ENCODE assay signal across 8 mouse cellular contexts in genomic region chr11:72342549-72343237, GRCm38 (mm10). TPM values are rescaled to one million over a fixed set of nuclear protein-coding genes. Genes with fewer than 3 reads are reported as not detected.
DNase-seq lines count a peak whose midpoint lies in the region; ATAC-seq and TF ChIP-seq lines count a peak whose summit lies in the region.

No protein-coding gene starts in this region.

- H3K9ac ChIP-seq in embryonic facial prominence, embryonic 13.5 days, result no peak overlapping the region
- no peak overlapping the region for H3K9ac ChIP-seq in heart, adult 2 months (ENCODE audit: low read depth, low read length)
- H3K9ac ChIP-seq in limb, embryonic 12.5 days (replicated peaks), result no peak overlapping the region
- no peak overlapping the region for H3K9ac ChIP-seq in midbrain, embryonic 13.5 days (replicated peaks)

- no peak; the same call in 1 of the 2 replicates for ATAC-seq in embryonic facial prominence, embryonic 13.5 days (ENCODE audit: insufficient number of reproducible peaks, insufficient read depth, low FRiP score, low TSS enrichment, low read depth)
- ATAC-seq in limb, embryonic 12.5 days (ENCODE audit: insufficient number of reproducible peaks, insufficient read depth, low FRiP score, low TSS enrichment, low read depth), result peak; percentile 85
- peak; percentile 88 for ATAC-seq in midbrain, embryonic 13.5 days

- H3K4me2 ChIP-seq in embryonic facial prominence, embryonic 13.5 days, result peak overlapping the region; percentile 36
- H3K4me2 ChIP-seq in limb, embryonic 12.5 days, result 0 out of 2 replicates have a peak overlapping the region, but pooled peaks have one; percentile 4
- peak overlapping the region; percentile 26; the same call in 1 of the 2 replicates for H3K4me2 ChIP-seq in midbrain, embryonic 13.5 days (replicated peaks)

- H3K9me3 ChIP-seq in embryonic facial prominence, embryonic 13.5 days, result no peaks in the 10 kb centered on the region
- no peaks in the 10 kb centered on the region for H3K9me3 ChIP-seq in limb, embryonic 12.5 days
- H3K9me3 ChIP-seq in midbrain, embryonic 13.5 days, result 0 out of 2 replicates have a peak, but pooled peaks cover 4% of the 10 kb centered on the region

- H3K27ac ChIP-seq in embryonic facial prominence, embryonic 13.5 days, result no peak overlapping the region
- no peak overlapping the region for H3K27ac ChIP-seq in heart, adult 2 months
- no peak overlapping the region for H3K27ac ChIP-seq in kidney, adult 2 months (ENCODE audit: insufficient read depth, low read depth, low read length)
- H3K27ac ChIP-seq in limb, embryonic 12.5 days, result no peak overlapping the region
- H3K27ac ChIP-seq in midbrain, embryonic 13.5 days, result no peak overlapping the region

- 7% methylated on average over 7 of the region's 7 CpGs for WGBS in embryonic facial prominence, embryonic 13.5 days
- 10% methylated on average over 7 of the region's 7 CpGs for WGBS in heart, adult 2 months
- 10% methylated on average over 7 of the region's 7 CpGs for WGBS in kidney, adult 2 months
- WGBS in limb, embryonic 12.5 days, result 10% methylated on average over 7 of the region's 7 CpGs
- 14% methylated on average over 7 of the region's 7 CpGs for WGBS in midbrain, embryonic 13.5 days

- H3K27me3 ChIP-seq in embryonic facial prominence, embryonic 13.5 days, result no peaks in the 10 kb centered on the region
- no peaks in the 10 kb centered on the region for H3K27me3 ChIP-seq in heart, adult 2 months (ENCODE audit: control insufficient read depth, insufficient read depth, low read length)
- H3K27me3 ChIP-seq in kidney, adult 2 months (replicated peaks; ENCODE audit: control insufficient read depth, insufficient read depth, low read length), result no peaks in the 10 kb centered on the region
- no peaks in the 10 kb centered on the region; the same call in 1 of the 2 replicates for H3K27me3 ChIP-seq in limb, embryonic 12.5 days
- no peaks in the 10 kb centered on the region for H3K27me3 ChIP-seq in midbrain, embryonic 13.5 days

- TF ChIP-seq POLR2A in heart, adult 2 months (IDR thresholded peaks at IDR 0.05; ENCODE audit: insufficient read depth, low read depth, low read length), result no peak
- no peak for TF ChIP-seq POLR2A in kidney, adult 2 months (IDR thresholded peaks at IDR 0.05; ENCODE audit: low read depth, low read length)

- H3K36me3 ChIP-seq in embryonic facial prominence, embryonic 13.5 days, result no peaks in the 10 kb centered on the region
- no peaks in the 10 kb centered on the region for H3K36me3 ChIP-seq in heart, adult 2 months (ENCODE audit: control insufficient read depth, insufficient read depth, low read length)
- H3K36me3 ChIP-seq in kidney, adult 2 months (ENCODE audit: control insufficient read depth, insufficient read depth, low read length), result no peaks in the 10 kb centered on the region
- H3K36me3 ChIP-seq in limb, embryonic 12.5 days, result no peaks in the 10 kb centered on the region
- H3K36me3 ChIP-seq in midbrain, embryonic 13.5 days, result no peaks in the 10 kb centered on the region

- TF ChIP-seq CTCF in heart, adult 2 months (IDR thresholded peaks at IDR 0.05), result peak; percentile 89
- peak; percentile 90 for TF ChIP-seq CTCF in kidney, adult 2 months (conservative IDR thresholded peaks at IDR 0.05; ENCODE audit: insufficient read depth, insufficient read length, low read depth, low read length)

- H3K79me2 ChIP-seq in heart, adult 2 months (replicated peaks; ENCODE audit: control insufficient read depth, insufficient read depth, low read length), result no peaks in the 10 kb centered on the region

- peak; percentile 72 for DNase-seq in 416B (ENCODE audit: low read depth)
- peak; percentile 49 for DNase-seq in adrenal gland, postnatal 25 days
- DNase-seq in heart, adult 2 months, result peak; percentile 58 to 60
- DNase-seq in kidney, adult 2 months, result peak; percentile 81
- DNase-seq in skeletal muscle tissue, adult 2 months (ENCODE audit: low read depth, low spot score), result peak; percentile 64

- intact Hi-C loops in heart, adult 2 months (cut with DNase I), result loop anchor here (1.0 to 2.0 kb wide), 2 partner anchors 86 to 222 kb away; no protein-coding TSS in a partner anchor

- TF ChIP-seq EP300 in heart, adult 2 months (IDR thresholded peaks at IDR 0.05; ENCODE audit: insufficient read depth, low read depth, low read length), result peak; percentile 66; the same call in 1 of the 2 replicates

- peaks cover 14% of the 10 kb centered on the region for H3K4me1 ChIP-seq in embryonic facial prominence, embryonic 13.5 days
- peaks cover 1% of the 10 kb centered on the region; the same call in 1 of the 2 replicates for H3K4me1 ChIP-seq in heart, adult 2 months (ENCODE audit: control insufficient read depth, insufficient read depth, low read length)
- no peaks in the 10 kb centered on the region; the same call in 1 of the 2 replicates for H3K4me1 ChIP-seq in kidney, adult 2 months (ENCODE audit: control insufficient read depth, insufficient read depth, low read length)
- no peaks in the 10 kb centered on the region for H3K4me1 ChIP-seq in limb, embryonic 12.5 days (replicated peaks)
- H3K4me1 ChIP-seq in midbrain, embryonic 13.5 days (replicated peaks), result peaks cover 12% of the 10 kb centered on the region

- no peak overlapping the region for H3K4me3 ChIP-seq in embryonic facial prominence, embryonic 13.5 days
- no peak overlapping the region for H3K4me3 ChIP-seq in heart, adult 2 months
- no peak overlapping the region for H3K4me3 ChIP-seq in kidney, adult 2 months (ENCODE audit: insufficient read depth, low read depth, low read length)
- no peak overlapping the region for H3K4me3 ChIP-seq in limb, embryonic 12.5 days (replicated peaks)
- H3K4me3 ChIP-seq in midbrain, embryonic 13.5 days (replicated peaks), result no peak overlapping the region

RNA-seq across cellular contexts. Expression of gene Tekt1, which starts 19.5 kb away (rescaled TPM):
- 0.21 TPM in 1 of 2 replicates, not detected in the other for total RNA-seq in adrenal gland, postnatal 25 days (2021)
- 3.1 and 5.0 TPM in 2 replicates for polyA plus RNA-seq in embryonic facial prominence, embryonic 13.5 days (2015; fragmentation: Nextera tagmentation; extraction: Ambion mirVana)
- total RNA-seq in heart, adult 2 months (2021), result not detected
- 0.49 TPM in 1 of 2 replicates, not detected in the other for polyA plus RNA-seq in heart, adult 2 months (2012; rRNA removed)
- polyA plus RNA-seq in kidney, adult 2 months (2012; rRNA removed), result 0.13 TPM in 1 of 2 replicates, not detected in the other
- polyA plus RNA-seq in limb, embryonic 12.5 days (2016; fragmentation: Nextera tagmentation; extraction: Ambion mirVana), result 4.7 and 6.0 TPM in 2 replicates
- 6.4 and 6.8 TPM in 2 replicates for polyA plus RNA-seq in midbrain, embryonic 13.5 days (2015; fragmentation: Nextera tagmentation; extraction: Ambion mirVana)

RNA-seq across cellular contexts. Expression of gene Fbxo39, which starts 28.4 kb away (rescaled TPM):
- 0.18 TPM in 1 of 2 replicates, not detected in the other for total RNA-seq in adrenal gland, postnatal 25 days (2021)
- polyA plus RNA-seq in embryonic facial prominence, embryonic 13.5 days (2015; fragmentation: Nextera tagmentation; extraction: Ambion mirVana), result not detected in 2 replicates
- total RNA-seq in heart, adult 2 months (2021), result not detected
- 0.23 TPM in 2 replicates for polyA plus RNA-seq in heart, adult 2 months (2012; rRNA removed)
- polyA plus RNA-seq in kidney, adult 2 months (2012; rRNA removed), result 0.07 and 0.11 TPM in 2 replicates
- not detected in 2 replicates for polyA plus RNA-seq in limb, embryonic 12.5 days (2016; fragmentation: Nextera tagmentation; extraction: Ambion mirVana)
- polyA plus RNA-seq in midbrain, embryonic 13.5 days (2015; fragmentation: Nextera tagmentation; extraction: Ambion mirVana), result not detected in 2 replicates

RNA-seq across cellular contexts. Expression of gene Xaf1, which starts 41.3 kb away (rescaled TPM):
- 23.7 and 28.4 TPM in 2 replicates for total RNA-seq in adrenal gland, postnatal 25 days (2021)
- 2.2 and 2.3 TPM in 2 replicates for polyA plus RNA-seq in embryonic facial prominence, embryonic 13.5 days (2015; fragmentation: Nextera tagmentation; extraction: Ambion mirVana)
- total RNA-seq in heart, adult 2 months (2021), result 10 to 100 TPM in 1 of 2 experiments, 1 to 10 TPM in 1; 9.7 to 10.6 TPM
- 21.8 and 52.4 TPM in 2 replicates for polyA plus RNA-seq in heart, adult 2 months (2012; rRNA removed)
- polyA plus RNA-seq in kidney, adult 2 months (2012; rRNA removed), result 18.7 and 23.9 TPM in 2 replicates
- 1.6 and 1.9 TPM in 2 replicates for polyA plus RNA-seq in limb, embryonic 12.5 days (2016; fragmentation: Nextera tagmentation; extraction: Ambion mirVana)
- 1.6 and 1.9 TPM in 2 replicates for polyA plus RNA-seq in midbrain, embryonic 13.5 days (2015; fragmentation: Nextera tagmentation; extraction: Ambion mirVana)
